Mouse (Mus musculus): ENCODE results near the gene Gm45140.
A peak's percentile ranks its signal among the peaks of the same experiment; 100 is the strongest.
"Not testable (repeated sequence)": the region's sequence is repeated elsewhere in the genome, so short reads cannot be mapped to it uniquely, and the experiment has no call there.

Gm45140 gene

GRCm38 (mm10) chr6:87776663-87777062 lies 58.9 kb downstream of the Gm45140 start:
- DNase-seq (ENCODE audit: low spot score), result no peak

GRCm38 (mm10) chr6:87775588-87776245 lies 59.9 kb downstream of the Gm45140 start:
- no peak for DNase-seq (ENCODE audit: low spot score)

GRCm38 (mm10) chr6:87774909-87775308 lies 60.7 kb downstream of the Gm45140 start:
- no peak for DNase-seq (ENCODE audit: low spot score)

GRCm38 (mm10) chr6:87774466-87774865 lies 61.1 kb downstream of the Gm45140 start:
- DNase-seq (ENCODE audit: low spot score), result no peak

- DNase-seq (ENCODE audit: low spot score), result no peak
Measured at GRCm38 (mm10) chr6:87770626-87771025, 65.0 kb downstream of the Gm45140 start.

- DNase-seq (ENCODE audit: low spot score), result not testable (repeated sequence)
Measured at GRCm38 (mm10) chr6:87764296-87764695, 71.3 kb downstream of the Gm45140 start.

- DNase-seq (ENCODE audit: low spot score), result no peak
Measured at GRCm38 (mm10) chr6:87763376-87764280, 72.0 kb downstream of the Gm45140 start.

- DNase-seq (ENCODE audit: low spot score), result no peak
Measured at GRCm38 (mm10) chr6:87762161-87762560, 73.4 kb downstream of the Gm45140 start.

GRCm38 (mm10) chr6:87759850-87760249 lies 75.7 kb downstream of the Gm45140 start:
- no peak for DNase-seq (ENCODE audit: low spot score)

- no peak for DNase-seq (ENCODE audit: low spot score)
Measured at GRCm38 (mm10) chr6:87759404-87759803, 76.2 kb downstream of the Gm45140 start.

- no peak for DNase-seq (ENCODE audit: low spot score)
Measured at GRCm38 (mm10) chr6:87756896-87757295, 78.7 kb downstream of the Gm45140 start.

GRCm38 (mm10) chr6:87755196-87755595 lies 80.4 kb downstream of the Gm45140 start:
- no peak for DNase-seq (ENCODE audit: low spot score)

- no peak for DNase-seq (ENCODE audit: low spot score)
Measured at GRCm38 (mm10) chr6:87751574-87751973, 84.0 kb downstream of the Gm45140 start.

- peak; percentile 2 for DNase-seq (ENCODE audit: low spot score)
Measured at GRCm38 (mm10) chr6:87750184-87750910, 85.2 kb downstream of the Gm45140 start.

GRCm38 (mm10) chr6:87748531-87748930 lies 87.1 kb downstream of the Gm45140 start:
- DNase-seq (ENCODE audit: low spot score), result no peak

- DNase-seq (ENCODE audit: low spot score), result no peak
Measured at GRCm38 (mm10) chr6:87748078-87748477, 87.5 kb downstream of the Gm45140 start.

- peak; percentile 65 for DNase-seq (ENCODE audit: low spot score)
Measured at GRCm38 (mm10) chr6:87746849-87747248, 88.7 kb downstream of the Gm45140 start.

- DNase-seq (ENCODE audit: low spot score), result peak; percentile 26
Measured at GRCm38 (mm10) chr6:87746059-87746458, 89.5 kb downstream of the Gm45140 start.

GRCm38 (mm10) chr6:87745301-87745700 lies 90.3 kb downstream of the Gm45140 start:
- no peak for DNase-seq (ENCODE audit: low spot score)

GRCm38 (mm10) chr6:87744632-87745031 lies 91.0 kb downstream of the Gm45140 start:
- DNase-seq (ENCODE audit: low spot score), result no peak

- DNase-seq (ENCODE audit: low spot score), result no peak
Measured at GRCm38 (mm10) chr6:87743281-87743680, 92.3 kb downstream of the Gm45140 start.

GRCm38 (mm10) chr6:87742804-87743203 lies 92.8 kb downstream of the Gm45140 start:
- no peak for DNase-seq (ENCODE audit: low spot score)

- no peak for DNase-seq (ENCODE audit: low spot score)
Measured at GRCm38 (mm10) chr6:87741978-87742377, 93.6 kb downstream of the Gm45140 start.
